Mouse (Mus musculus) midbrain, postnatal 0 days (tissue): ENCODE measurements at regions not wholly inside any gene's neighbourhood (a gene's known extent, or its start where the extent isn't known, plus 50 kb on each side); places are given as distances from the start of the nearest gene placed in this dataset.

Experiments
- ATAC-seq: fragments of 200-750 bp; cut with Nextera tagmentation; 2 replicates; pipeline ENCODE4 v1.8.0; 2017; ENCODE audit warnings: moderate number of reproducible peaks, mild to moderate bottlenecking, moderate TSS enrichment, moderate library complexity; ENCODE audit not compliant: low FRiP score
- DNase-seq: peaks from one replicate; pipeline ENCODE4 v3.0.0-alpha.2; 2015; ENCODE audit warnings: low spot score
- H3K27ac ChIP-seq: fragments of 300-500 bp; sonication (generic); 2 replicates; pipeline ENCODE4 v1.5.1; 2014; ENCODE audit warnings: low read depth, mild to moderate bottlenecking, low read length, mixed read lengths
- H3K27me3 ChIP-seq: fragments of 300-500 bp; sonication (generic); 2 replicates; pipeline ENCODE4 v1.6.1; 2014; ENCODE audit warnings: low read length, control low read depth, mixed read lengths; ENCODE audit not compliant: insufficient read depth
- H3K36me3 ChIP-seq: fragments of 300-500 bp; sonication (generic); 2 replicates; pipeline ENCODE4 v1.6.1; 2014; ENCODE audit warnings: low read length, control low read depth, mixed read lengths; ENCODE audit not compliant: insufficient read depth
- H3K4me1 ChIP-seq: fragments of 300-500 bp; sonication (generic); 2 replicates; pipeline ENCODE4 v1.6.1; 2014; ENCODE audit warnings: mild to moderate bottlenecking, control low read depth, antibody characterized with exemption, low read length, mixed read lengths; ENCODE audit not compliant: insufficient read depth
- H3K4me2 ChIP-seq: fragments of 300-500 bp; sonication (generic); 2 replicates; pipeline ENCODE4 v1.6.1; 2014; ENCODE audit warnings: low read depth, mild to moderate bottlenecking, low read length, mixed read lengths; ENCODE audit not compliant: poor library complexity, severe bottlenecking
- H3K4me3 ChIP-seq: fragments of 300-500 bp; sonication (generic); 2 replicates; pipeline ENCODE4 v1.5.1; 2014; ENCODE audit warnings: low read depth, mild to moderate bottlenecking, low read length, moderate library complexity
- H3K9ac ChIP-seq: fragments of 300-500 bp; sonication (generic); replicated peaks from 2 replicates; pipeline ENCODE4 v1.6.1; 2014; ENCODE audit warnings: mild to moderate bottlenecking, low read length, moderate library complexity, mixed read lengths; ENCODE audit not compliant: poor library complexity, severe bottlenecking
- H3K9me3 ChIP-seq: fragments of 300-500 bp; sonication (generic); 2 replicates; pipeline ENCODE4 v1.6.1; 2016; ENCODE audit warnings: low read length, control low read depth
- CTCF ChIP-seq: IDR thresholded peaks from 2 replicates; pipeline ENCODE4 v1.5.1; 2016; ENCODE audit warnings: antibody characterized with exemption, mild to moderate bottlenecking
- WGBS: fragments of 180-500 bp; shearing (Covaris S2); extraction: QIAGEN DNeasy Blood & Tissue Kit; methylation state at CpG from one replicate; pipeline ENCODE4 v1.1.7; 2014; 5-methylcytosine and 5-hydroxymethylcytosine counted together

GRCm38 (mm10) chr13:80188734-80189133 is 694.5 kb upstream of the Arrdc3 start:
- no peak overlapping the region for H3K9ac ChIP-seq
- no peaks in the 10 kb centered on the region for H3K36me3 ChIP-seq
- H3K4me3 ChIP-seq, result no peak overlapping the region
- ATAC-seq, result no peak
- no peaks in the 10 kb centered on the region for H3K4me1 ChIP-seq
- no peak overlapping the region for H3K4me2 ChIP-seq
- no peak for DNase-seq
- 83% methylated on average over 2 of the region's 2 CpGs for whole genome bisulfite sequencing
- TF ChIP-seq CTCF, result peak; percentile 58
- no peaks in the 10 kb centered on the region for H3K27me3 ChIP-seq
- H3K9me3 ChIP-seq, result no peaks in the 10 kb centered on the region
- no peak overlapping the region for H3K27ac ChIP-seq

- no peaks in the 10 kb centered on the region for H3K4me1 ChIP-seq
- H3K4me2 ChIP-seq, result no peak overlapping the region
- no peaks in the 10 kb centered on the region for H3K36me3 ChIP-seq
- no peaks in the 10 kb centered on the region for H3K27me3 ChIP-seq
- H3K9me3 ChIP-seq, result no peaks in the 10 kb centered on the region
- no peak overlapping the region for H3K9ac ChIP-seq
- WGBS, result 50% methylated on average over 5 of the region's 5 CpGs
- H3K27ac ChIP-seq, result no peak overlapping the region
- H3K4me3 ChIP-seq, result no peak overlapping the region
- TF ChIP-seq CTCF, result no peak
- ATAC-seq, result no peak
- peak; percentile 26 for DNase-seq
These were observed 688.0 kb upstream of the Arrdc3 start for GRCm38 (mm10) chr13:80195065-80195605.

GRCm38 (mm10) chr13:80224110-80224509 is 659.1 kb upstream of the Arrdc3 start:
- Histone ChIP-seq H3K9ac (no peak overlapping the region), H3K9me3 (no peaks in the 10 kb centered on the region), H3K4me1 (no peaks in the 10 kb centered on the region), H3K27me3 (no peaks in the 10 kb centered on the region), H3K4me3 (no peak overlapping the region), H3K36me3 (no peaks in the 10 kb centered on the region), H3K4me2 (no peak overlapping the region), H3K27ac (no peak overlapping the region)
- no peak for ATAC-seq
- TF ChIP-seq CTCF, result no peak
- DNase-seq, result no peak
- WGBS, result 79% methylated on average over 1 of the region's 1 CpGs

- TF ChIP-seq CTCF, result no peak
- Histone ChIP-seq H3K9ac (no peak overlapping the region), H3K9me3 (no peaks in the 10 kb centered on the region), H3K36me3 (no peaks in the 10 kb centered on the region), H3K4me1 (no peaks in the 10 kb centered on the region), H3K4me3 (no peak overlapping the region), H3K27me3 (no peaks in the 10 kb centered on the region), H3K27ac (no peak overlapping the region), H3K4me2 (no peak overlapping the region)
- ATAC-seq (no peak), DNase-seq (no peak)
These were observed 651.8 kb upstream of the Arrdc3 start for GRCm38 (mm10) chr13:80231381-80231780.

- H3K27me3 ChIP-seq, result no peaks in the 10 kb centered on the region
- TF ChIP-seq CTCF, result no peak
- H3K36me3 ChIP-seq, result no peaks in the 10 kb centered on the region
- H3K4me1 ChIP-seq, result no peaks in the 10 kb centered on the region
- WGBS, result 28% methylated on average over 5 of the region's 5 CpGs
- no peak for DNase-seq
- no peaks in the 10 kb centered on the region for H3K9me3 ChIP-seq
- H3K4me2 ChIP-seq, result no peak overlapping the region
- 0 out of 2 replicates have a peak, but pooled peaks have one; percentile 47 for ATAC-seq
- H3K27ac ChIP-seq, result no peak overlapping the region
- no peak overlapping the region for H3K4me3 ChIP-seq
- no peak overlapping the region for H3K9ac ChIP-seq
These were observed 647.7 kb upstream of the Arrdc3 start for GRCm38 (mm10) chr13:80235254-80236032.

GRCm38 (mm10) chr13:80262826-80263225 is 620.4 kb upstream of the Arrdc3 start:
- Histone ChIP-seq H3K4me1 (no peaks in the 10 kb centered on the region), H3K4me3 (no peak overlapping the region), H3K36me3 (no peaks in the 10 kb centered on the region), H3K9me3 (no peaks in the 10 kb centered on the region), H3K27me3 (no peaks in the 10 kb centered on the region), H3K4me2 (no peak overlapping the region), H3K9ac (no peak overlapping the region), H3K27ac (no peak overlapping the region)
- ATAC-seq (no peak), DNase-seq (no peak)
- WGBS, result 91% methylated on average over 2 of the region's 2 CpGs
- TF ChIP-seq CTCF, result no peak
